Mouse (Mus musculus): ENCODE measurements around the gene Rgs3. TPM values are rescaled to one million over a fixed set of nuclear protein-coding genes. Genes with fewer than 3 reads are reported as not detected.

The Rgs3 gene
- total and polyA plus RNA-seq, 2 experiments from 2014 or later: 52.1 to 114 TPM

- DNase-seq (ENCODE audit: low spot score) (no peak), ATAC-seq (ENCODE audit: insufficient read depth, low read depth) (no peak)
- no peak overlapping the region for H3K4me3 ChIP-seq (ENCODE audit: low read depth, low read length)
- H3K27me3 ChIP-seq (ENCODE audit: control insufficient read depth, insufficient read depth, low read length): no peaks in the 10 kb centered on the region
- H3K4me2 ChIP-seq (ENCODE audit: low read depth, low read length): no peak overlapping the region
- H3K27ac ChIP-seq (ENCODE audit: low read depth): peak overlapping the region; percentile 95
- H3K9ac ChIP-seq (replicated peaks; ENCODE audit: low read depth, low read length): no peak overlapping the region
- no peaks in the 10 kb centered on the region for H3K9me3 ChIP-seq (replicated peaks; ENCODE audit: control insufficient read depth, low read length)
- WGBS: 68% methylated on average over 6 of the region's 6 CpGs
- no peak for TF ChIP-seq CTCF (IDR thresholded peaks at IDR 0.05; ENCODE audit: low read depth)
- TF ChIP-seq EP300 (IDR thresholded peaks at IDR 0.05; ENCODE audit: low read depth): no peak
- H3K36me3 ChIP-seq (replicated peaks; ENCODE audit: control insufficient read depth, insufficient read depth, low read length): no peaks in the 10 kb centered on the region
- H3K4me1 ChIP-seq (ENCODE audit: control insufficient read depth, insufficient read depth): peaks cover 49% of the 10 kb centered on the region
These were observed 171.9 kb downstream of the Rgs3 start for GRCm38 (mm10) chr4:62731531-62732063.

- Histone ChIP-seq H3K4me2 (ENCODE audit: low read depth, low read length) (no peak overlapping the region), H3K9me3 (replicated peaks; ENCODE audit: control insufficient read depth, low read length) (no peaks in the 10 kb centered on the region), H3K27ac (ENCODE audit: low read depth) (peak overlapping the region; percentile 95), H3K36me3 (replicated peaks; ENCODE audit: control insufficient read depth, insufficient read depth, low read length) (no peaks in the 10 kb centered on the region), H3K4me3 (ENCODE audit: low read depth, low read length) (no peak overlapping the region), H3K27me3 (ENCODE audit: control insufficient read depth, insufficient read depth, low read length) (no peaks in the 10 kb centered on the region), H3K4me1 (ENCODE audit: control insufficient read depth, insufficient read depth) (peaks cover 54% of the 10 kb centered on the region), H3K9ac (replicated peaks; ENCODE audit: low read depth, low read length) (peak overlapping the region; percentile 16; the same call in 1 of the 2 replicates)
- TF ChIP-seq CTCF (IDR thresholded peaks at IDR 0.05; ENCODE audit: low read depth): no peak
- ATAC-seq (ENCODE audit: insufficient read depth, low read depth) (peak; percentile 15), DNase-seq (ENCODE audit: low spot score) (peak; percentile 56)
- 57% methylated on average over 7 of the region's 7 CpGs for WGBS
These were observed 172.4 kb downstream of the Rgs3 start for GRCm38 (mm10) chr4:62732096-62732495.

GRCm38 (mm10) chr4:62732840-62733239 lies 173.2 kb downstream of the Rgs3 start:
- WGBS: 8% methylated on average over 2 of the region's 2 CpGs

GRCm38 (mm10) chr4:62733938-62734337 lies 174.3 kb downstream of the Rgs3 start:
- Histone ChIP-seq H3K36me3 (replicated peaks; ENCODE audit: control insufficient read depth, insufficient read depth, low read length) (no peaks in the 10 kb centered on the region), H3K27me3 (ENCODE audit: control insufficient read depth, insufficient read depth, low read length) (no peaks in the 10 kb centered on the region), H3K9me3 (replicated peaks; ENCODE audit: control insufficient read depth, low read length) (no peaks in the 10 kb centered on the region), H3K27ac (ENCODE audit: low read depth) (peak overlapping the region; percentile 95), H3K4me3 (ENCODE audit: low read depth, low read length) (no peak overlapping the region), H3K4me1 (ENCODE audit: control insufficient read depth, insufficient read depth) (peaks cover 67% of the 10 kb centered on the region), H3K9ac (replicated peaks; ENCODE audit: low read depth, low read length) (no peak overlapping the region), H3K4me2 (ENCODE audit: low read depth, low read length) (no peak overlapping the region)
- DNase-seq (ENCODE audit: low spot score): peak; percentile 57
- ATAC-seq (ENCODE audit: insufficient read depth, low read depth): peak; percentile 30
- no peak for TF ChIP-seq EP300 (IDR thresholded peaks at IDR 0.05; ENCODE audit: low read depth)
- 11% methylated on average over 3 of the region's 4 CpGs for WGBS

More at GRCm38 (mm10) chr4:62732840-62733239, 173.2 kb downstream of the Rgs3 start:
- Histone ChIP-seq H3K9ac (replicated peaks; ENCODE audit: low read depth, low read length) (0 out of 2 replicates have a peak overlapping the region, but pooled peaks have one; percentile 15), H3K9me3 (replicated peaks; ENCODE audit: control insufficient read depth, low read length) (no peaks in the 10 kb centered on the region), H3K4me3 (ENCODE audit: low read depth, low read length) (no peak overlapping the region), H3K36me3 (replicated peaks; ENCODE audit: control insufficient read depth, insufficient read depth, low read length) (no peaks in the 10 kb centered on the region), H3K27me3 (ENCODE audit: control insufficient read depth, insufficient read depth, low read length) (no peaks in the 10 kb centered on the region), H3K4me1 (ENCODE audit: control insufficient read depth, insufficient read depth) (peaks cover 57% of the 10 kb centered on the region), H3K27ac (ENCODE audit: low read depth) (peak overlapping the region; percentile 95), H3K4me2 (ENCODE audit: low read depth, low read length) (no peak overlapping the region)
- peak; percentile 90 for ATAC-seq (ENCODE audit: insufficient read depth, low read depth)
- peak; percentile 97 for DNase-seq (ENCODE audit: low spot score)
- peak; percentile 72; the same call in 1 of the 2 replicates for TF ChIP-seq EP300 (IDR thresholded peaks at IDR 0.05; ENCODE audit: low read depth)
- no peak for TF ChIP-seq CTCF (IDR thresholded peaks at IDR 0.05; ENCODE audit: low read depth)

- Histone ChIP-seq H3K27ac (ENCODE audit: low read depth) (peak overlapping the region; percentile 75; the same call in 1 of the 2 replicates), H3K4me1 (ENCODE audit: control insufficient read depth, insufficient read depth) (peaks cover 67% of the 10 kb centered on the region), H3K27me3 (ENCODE audit: control insufficient read depth, insufficient read depth, low read length) (no peaks in the 10 kb centered on the region), H3K4me3 (ENCODE audit: low read depth, low read length) (no peak overlapping the region), H3K9ac (replicated peaks; ENCODE audit: low read depth, low read length) (no peak overlapping the region), H3K36me3 (replicated peaks; ENCODE audit: control insufficient read depth, insufficient read depth, low read length) (no peaks in the 10 kb centered on the region), H3K4me2 (ENCODE audit: low read depth, low read length) (no peak overlapping the region), H3K9me3 (replicated peaks; ENCODE audit: control insufficient read depth, low read length) (no peaks in the 10 kb centered on the region)
- DNase-seq (ENCODE audit: low spot score) (no peak), ATAC-seq (ENCODE audit: insufficient read depth, low read depth) (no peak)
- TF ChIP-seq EP300 (IDR thresholded peaks at IDR 0.05; ENCODE audit: low read depth): no peak
- 81% methylated on average over 8 of the region's 8 CpGs for WGBS
These were observed 175.6 kb downstream of the Rgs3 start for GRCm38 (mm10) chr4:62735291-62735690.

- no peaks in the 10 kb centered on the region for H3K9me3 ChIP-seq (replicated peaks; ENCODE audit: control insufficient read depth, low read length)
- TF ChIP-seq CTCF (IDR thresholded peaks at IDR 0.05; ENCODE audit: low read depth) (no peak), EP300 (IDR thresholded peaks at IDR 0.05; ENCODE audit: low read depth) (peak; percentile 3; the same call in 1 of the 2 replicates)
- H3K9ac ChIP-seq (replicated peaks; ENCODE audit: low read depth, low read length): peak overlapping the region; percentile 34; the same call in 1 of the 2 replicates
- peak overlapping the region; percentile 75 for H3K27ac ChIP-seq (ENCODE audit: low read depth)
- DNase-seq (ENCODE audit: low spot score) (peak; percentile 59), ATAC-seq (ENCODE audit: insufficient read depth, low read depth) (no peak)
- H3K36me3 ChIP-seq (replicated peaks; ENCODE audit: control insufficient read depth, insufficient read depth, low read length): no peaks in the 10 kb centered on the region
- H3K4me2 ChIP-seq (ENCODE audit: low read depth, low read length): peak overlapping the region; percentile 12; the same call in 1 of the 2 replicates
- H3K4me3 ChIP-seq (ENCODE audit: low read depth, low read length): no peak overlapping the region
- peaks cover 68% of the 10 kb centered on the region for H3K4me1 ChIP-seq (ENCODE audit: control insufficient read depth, insufficient read depth)
- 25% methylated on average over 9 of the region's 9 CpGs for WGBS
- no peaks in the 10 kb centered on the region for H3K27me3 ChIP-seq (ENCODE audit: control insufficient read depth, insufficient read depth, low read length)
These were observed 176.2 kb downstream of the Rgs3 start for GRCm38 (mm10) chr4:62735878-62736277.

All from heart, postnatal 0 days (tissue).